Mouse (Mus musculus) erythroid progenitor cell, adult 5-6 weeks (primary cell): ENCODE results near the gene Rdh16. TPM values are rescaled to one million over a fixed set of nuclear protein-coding genes. Genes with fewer than 3 reads are reported as not detected.
"Not testable (repeated sequence)": the region's sequence is repeated elsewhere in the genome, so short reads cannot be mapped to it uniquely, and the experiment has no call there.

Experiments used
- ATAC-seq: replicated peaks from 2 replicates; pipeline ENCODE4 v1.8.0; 2016; ENCODE audit warnings: moderate number of reproducible peaks, mild to moderate bottlenecking, moderate TSS enrichment, inconsistent platforms; ENCODE audit not compliant: poor library complexity, low FRiP score, severe bottlenecking
- total RNA-seq, 2 experiments: library from RNA; stranded (forward) in 1 of 2; stranded (reverse) in 1 of 2; fragments of 150-400 nt in 1 of 2; fragments of 186-747, 209-891 nt in 1 of 2; gene quantifications; 2 replicates each; pipeline versions ENCODE4 v1.2.3 to v1.2.4; 2015 to 2017; ENCODE audit warnings: low replicate concordance in 2 of 2

Gene Rdh16
- total RNA-seq, 2 experiments from 2014 or later: not detected

DNA sequence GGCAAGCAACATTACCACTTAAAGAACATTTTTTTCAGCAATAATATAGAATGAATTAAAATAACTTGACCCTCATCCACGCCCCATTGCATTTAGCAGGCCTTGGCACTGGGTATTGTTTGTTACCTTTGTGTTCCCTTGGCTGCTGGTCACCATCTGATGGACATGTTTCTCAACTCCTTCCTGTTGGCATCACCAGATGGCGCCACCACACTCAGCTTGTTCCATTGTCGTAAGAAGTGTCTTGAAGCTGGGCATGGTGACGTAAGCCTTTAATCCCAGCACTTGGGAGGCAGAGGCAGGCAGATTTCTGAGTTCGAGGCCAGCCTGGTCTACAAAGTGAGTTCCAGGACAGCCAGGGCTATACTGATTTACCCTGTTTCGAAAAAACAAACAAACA lies 24.4 kb downstream of the Rdh16 start:
- no peak for ATAC-seq

DNA sequence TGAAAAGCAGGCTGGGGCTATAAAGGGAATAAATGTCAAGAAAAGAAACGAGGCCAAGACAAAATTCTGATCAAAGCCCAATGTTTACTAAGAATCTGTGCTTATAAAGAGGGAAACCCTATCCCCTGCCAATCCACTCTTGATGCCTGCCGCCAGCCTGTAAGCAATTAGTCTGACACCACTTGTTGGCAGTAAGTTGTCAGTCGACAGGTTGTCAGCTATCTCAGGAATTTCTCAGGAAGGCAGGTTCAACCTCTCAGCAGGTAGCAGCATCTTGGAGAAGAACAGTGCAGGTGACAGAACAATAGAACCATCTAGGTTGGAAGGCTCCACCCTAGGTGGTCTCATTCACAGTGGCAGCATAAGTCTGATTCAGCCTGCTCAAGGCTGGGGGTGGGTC lies 28.2 kb downstream of the Rdh16 start:
- no peak for ATAC-seq

GRCm38 (mm10) chr10:127834186-127834585 lies 33.2 kb downstream of the Rdh16 start:
- not testable (repeated sequence) for ATAC-seq

DNA sequence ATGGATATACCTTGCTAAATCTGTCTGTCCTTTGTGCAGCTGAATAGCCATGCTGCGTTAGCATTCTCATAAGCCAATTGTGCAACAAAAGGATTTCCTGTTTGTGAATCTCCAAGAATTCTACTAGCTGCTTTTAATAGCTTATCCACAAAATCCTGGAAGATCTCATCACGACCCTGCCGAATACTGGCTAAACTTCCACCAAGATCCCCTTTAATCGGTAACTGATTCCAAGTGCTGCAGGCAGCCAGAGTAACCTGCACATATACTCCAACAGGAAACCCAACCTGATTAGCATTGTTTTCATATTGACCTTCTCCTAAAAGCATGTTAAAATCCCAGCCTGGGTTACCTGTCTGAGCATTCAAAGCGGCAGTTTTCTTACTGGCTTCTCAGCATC lies 34.3 kb downstream of the Rdh16 start:
- ATAC-seq: no peak

DNA sequence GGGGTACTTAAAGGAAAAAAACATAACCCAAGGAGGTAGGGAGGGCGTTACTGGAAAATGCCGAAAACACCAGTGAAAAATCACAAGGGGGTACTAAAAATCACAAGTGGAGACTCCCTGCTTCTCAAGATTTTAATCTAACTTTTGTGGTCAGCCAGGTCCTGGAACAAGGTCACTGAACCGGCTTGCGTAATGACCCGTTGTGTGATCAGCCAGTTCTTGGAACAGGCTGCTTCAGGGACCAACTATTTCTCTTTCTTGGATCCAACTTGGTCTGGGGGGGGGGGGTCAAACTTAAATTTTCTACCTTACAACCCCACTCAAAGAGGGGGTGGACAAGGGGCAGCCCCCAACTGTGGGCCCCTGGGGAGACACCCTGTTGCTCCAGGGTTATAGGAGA lies 36.8 kb downstream of the Rdh16 start:
- not testable (repeated sequence) for ATAC-seq

GRCm38 (mm10) chr10:127838539-127838938 lies 37.6 kb downstream of the Rdh16 start:
- no peak for ATAC-seq

- no peak for ATAC-seq
These were observed 39.8 kb downstream of the Rdh16 start for GRCm38 (mm10) chr10:127840776-127841175.

- not testable (repeated sequence) for ATAC-seq
These were observed 45.0 kb downstream of the Rdh16 start for GRCm38 (mm10) chr10:127845945-127846344.

DNA sequence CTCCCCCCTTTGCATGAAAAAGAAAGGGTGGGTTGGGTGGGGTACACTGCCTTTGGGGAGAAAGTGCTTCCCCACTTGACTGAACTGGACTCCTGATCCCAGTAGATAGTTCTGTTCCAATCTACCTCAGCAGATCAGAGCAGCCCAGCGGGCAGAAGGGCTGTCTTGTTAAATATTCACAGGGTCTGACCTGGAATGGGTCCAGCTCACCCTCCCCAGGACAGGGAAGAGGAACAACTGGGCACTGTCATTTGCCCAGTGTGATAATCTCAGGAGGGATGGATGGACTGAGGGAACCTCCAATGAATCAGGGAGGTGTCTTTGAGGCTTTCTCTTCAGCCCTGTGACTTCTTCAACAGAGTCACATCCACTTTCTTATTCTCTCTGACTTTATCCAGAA lies 47.1 kb downstream of the Rdh16 start:
- no peak for ATAC-seq

DNA sequence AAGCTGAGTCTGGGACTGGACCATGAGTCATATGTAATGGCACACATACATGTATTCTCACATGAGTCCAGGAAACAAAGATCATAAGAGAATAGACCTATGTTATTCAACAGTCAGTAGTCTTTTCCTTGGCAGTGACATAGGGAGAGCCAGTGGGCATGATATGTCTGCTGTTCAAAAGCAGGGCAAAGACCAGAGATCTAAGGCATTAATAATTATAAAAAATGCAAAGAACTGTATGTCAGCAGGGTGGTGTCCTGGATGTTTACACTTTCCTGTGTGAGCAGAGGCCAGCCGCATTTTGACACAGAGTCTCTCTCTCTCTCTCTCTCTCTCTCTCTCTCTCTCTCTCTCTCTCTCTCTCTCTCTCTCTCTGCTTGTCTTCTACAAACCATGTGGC lies 48.7 kb downstream of the Rdh16 start, which contains the start of gene Rdh19:
Gene Rdh19, plus strand, starts transcription at position 301 of the 400 bp plus-strand sequence.
- ATAC-seq: no peak

DNA sequence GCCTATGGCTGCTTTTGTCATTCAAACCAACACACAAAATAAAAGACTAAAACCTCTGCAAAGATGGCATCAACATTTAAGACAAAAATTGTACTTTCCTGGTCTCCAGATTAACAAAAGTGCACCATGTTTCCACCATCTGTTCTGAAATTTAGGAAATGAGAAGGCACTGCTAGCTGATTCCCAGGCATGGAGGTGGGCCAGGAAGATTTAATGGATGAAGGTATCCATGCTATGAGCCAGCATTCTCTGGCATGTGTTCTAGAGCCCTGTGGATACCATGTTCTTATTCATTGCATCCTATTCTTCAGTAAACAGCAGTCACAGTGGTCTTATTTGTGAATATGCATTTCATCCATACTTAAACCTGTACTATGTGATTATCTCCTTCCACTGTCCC lies 55.4 kb downstream of the Rdh16 start:
- ATAC-seq: no peak

DNA sequence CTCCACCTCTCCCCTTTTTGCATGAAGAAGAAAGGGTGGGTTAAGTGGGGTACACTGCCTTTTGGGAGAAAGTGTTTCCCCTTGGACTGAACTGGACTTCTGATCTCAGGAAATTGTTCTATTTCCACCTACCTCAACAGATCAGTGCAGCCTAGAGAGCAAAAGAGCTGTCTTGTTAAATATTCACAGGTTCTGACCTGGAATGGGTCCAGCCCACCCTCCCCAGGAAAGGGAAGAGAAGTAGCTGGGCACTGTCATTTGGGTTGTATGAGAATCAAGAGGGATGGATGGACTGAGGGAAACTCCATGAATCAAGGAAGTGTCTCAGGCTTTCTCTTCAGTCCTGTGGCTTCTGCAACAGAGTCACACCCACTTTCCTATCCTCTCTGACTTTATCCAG lies 64.0 kb downstream of the Rdh16 start:
- no peak for ATAC-seq

GRCm38 (mm10) chr10:127866232-127866631 lies 65.3 kb downstream of the Rdh16 start, which contains the start of gene Rdh16f2:
Rdh16f2 (plus strand) TSS chr10:127866474.
- no peak for ATAC-seq

DNA sequence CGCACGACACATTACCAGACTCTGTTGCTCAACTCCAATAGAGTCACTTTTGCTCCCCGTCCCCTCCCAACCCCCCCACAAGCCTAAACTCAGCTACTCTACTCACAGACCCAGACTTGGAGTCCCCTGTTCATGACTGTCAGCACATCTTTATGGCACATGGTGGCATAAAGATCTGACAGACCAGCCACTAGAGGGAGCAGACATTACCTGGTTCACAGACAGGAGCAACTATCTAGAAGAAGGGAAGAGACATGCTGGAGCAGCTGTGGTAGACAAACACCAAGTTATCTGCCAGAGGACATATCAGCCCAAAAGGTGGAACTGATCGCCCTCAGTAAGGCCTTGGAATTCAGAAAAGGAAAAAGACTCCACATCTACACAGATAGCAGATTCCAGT lies 71.5 kb downstream of the Rdh16 start:
- ATAC-seq: no peak

- 0 out of 2 replicates have a peak, but pooled peaks have one; percentile 39 for ATAC-seq
These were observed 76.7 kb downstream of the Rdh16 start for GRCm38 (mm10) chr10:127877681-127878080.

- ATAC-seq: no peak
These were observed 77.5 kb downstream of the Rdh16 start for GRCm38 (mm10) chr10:127878262-127879057.

DNA sequence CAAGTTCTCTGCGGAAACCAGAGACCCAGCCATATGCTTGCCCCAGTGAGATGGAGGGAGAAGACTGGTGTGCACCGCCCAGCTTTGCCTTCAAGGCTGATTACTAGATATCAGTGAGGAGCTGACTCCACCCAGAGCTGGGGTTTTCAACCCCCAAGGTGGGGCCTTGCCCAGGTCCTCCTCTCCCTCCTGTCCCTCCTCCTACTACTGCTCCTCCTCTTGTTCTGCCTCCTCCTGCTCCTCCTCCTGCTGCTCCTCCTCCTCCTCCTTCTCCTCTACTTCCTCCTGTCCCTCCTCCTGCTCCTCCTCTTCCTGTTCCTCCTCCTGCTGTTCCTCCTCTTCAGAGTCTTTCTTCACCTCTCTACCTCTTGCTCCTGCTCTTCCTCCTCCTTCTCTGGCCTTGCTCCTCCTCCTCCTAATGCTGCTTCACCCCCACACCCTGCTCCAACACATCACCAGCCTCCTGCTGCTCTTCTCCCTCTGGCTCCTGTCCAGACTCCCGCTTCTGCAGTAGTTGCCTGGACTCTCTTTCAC lies 78.3 kb downstream of the Rdh16 start:
- ATAC-seq: no peak

DNA sequence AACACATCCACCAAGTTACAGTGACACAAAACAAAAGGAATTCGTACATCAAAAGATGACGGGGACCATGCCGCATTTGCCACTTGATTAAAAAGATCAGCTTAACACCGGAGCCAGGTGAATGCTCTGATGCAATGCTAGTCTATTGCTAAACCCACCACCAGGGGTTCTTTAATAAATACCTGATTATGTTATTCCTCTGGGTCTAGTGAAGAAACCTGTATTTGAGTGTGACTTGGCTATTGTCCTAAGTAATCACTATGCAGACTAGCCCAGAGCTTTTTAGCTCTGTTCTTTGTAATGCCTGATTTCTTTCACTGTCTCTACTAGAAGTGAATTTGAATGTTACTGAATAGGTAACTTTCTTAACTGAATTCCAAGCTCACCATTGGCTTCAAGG lies 80.1 kb downstream of the Rdh16 start:
- ATAC-seq: no peak

GRCm38 (mm10) chr10:127886551-127886950 lies 85.6 kb downstream of the Rdh16 start:
- no peak for ATAC-seq

DNA sequence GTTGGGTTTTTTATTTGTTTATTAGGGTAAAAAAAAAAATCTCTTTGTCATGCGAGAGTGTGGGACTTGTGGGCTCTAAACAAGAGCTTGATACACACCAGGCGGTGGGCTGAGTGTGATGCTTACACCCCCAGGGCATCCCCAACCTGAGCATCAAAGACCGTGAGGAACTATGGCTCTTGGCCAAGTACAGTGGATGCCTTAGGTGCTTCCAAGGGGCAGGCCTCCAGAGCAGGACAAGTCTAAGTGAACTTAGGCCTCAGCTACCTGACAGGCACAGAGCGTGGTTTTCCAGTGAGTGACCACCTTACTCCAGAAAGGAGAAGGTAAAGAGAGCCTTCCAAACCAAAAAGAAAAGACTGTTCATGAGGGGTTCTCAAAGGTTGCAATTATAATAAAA lies 86.0 kb downstream of the Rdh16 start:
- 0 out of 2 replicates have a peak, but pooled peaks have one; percentile 25 for ATAC-seq

- ATAC-seq: no peak
These were observed 87.7 kb downstream of the Rdh16 start, which contains the start of gene Rdh7 for GRCm38 (mm10) chr10:127888605-127889004. Rdh7 (minus strand) TSS chr10:127888817.
